20 mouse cellular contexts compared by ENCODE assay signal in the genomic region with DNA sequence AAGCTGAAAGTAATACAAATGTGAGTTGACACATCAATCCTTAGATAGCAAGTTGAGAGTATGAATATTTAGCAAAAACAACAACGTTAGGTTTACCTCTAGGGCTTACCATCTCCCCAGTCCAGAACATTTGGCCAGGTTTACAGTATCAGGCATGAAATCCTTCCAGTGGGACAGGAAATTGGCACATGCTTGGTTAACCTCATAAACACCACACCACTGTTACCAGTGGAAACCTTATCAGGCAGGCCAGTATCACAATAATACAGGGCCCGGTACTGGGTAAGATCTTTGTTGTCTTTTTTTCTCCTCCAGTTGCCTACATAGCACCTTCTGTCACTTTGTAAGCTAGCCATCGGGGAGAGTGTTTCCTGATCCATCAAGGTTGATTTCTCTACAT.
DNase-seq lines count a peak whose midpoint lies in the region; ATAC-seq and TF ChIP-seq lines count a peak whose summit lies in the region.
"Had no signal": no experiment of that assay in that cellular context is flagged by ENCODE, and none has a peak within 500 bp of the region (broad histone marks: within the 10 kb centered on the region; RNA-seq: fewer than 3 reads in every experiment).

No protein-coding gene starts in this region.

- no peak for DNase-seq in embryonic facial prominence, embryonic 10.5 days (ENCODE audit: low spot score)
- DNase-seq in heart, postnatal 10 days: no peak
- no peak for DNase-seq in lung, postnatal 0 days (ENCODE audit: low spot score)
- DNase-seq: adrenal gland, adult 2 months; adrenal gland, postnatal 10 days; adrenal gland, postnatal 25 days; cerebellum, adult 11 months; cerebellum, adult 18-20 months; cerebellum, adult 8-10 months; cerebellum, adult 9-11 months; cerebellum, postnatal 14 days; cerebellum, postnatal 36 days; forebrain, postnatal 0 days had no signal

- TF ChIP-seq EP300 in lung, postnatal 0 days (IDR thresholded peaks at IDR 0.05): no peak

- H3K4me3 ChIP-seq in embryonic facial prominence, embryonic 13.5 days: no peak overlapping the region
- no peak overlapping the region for H3K4me3 ChIP-seq in embryonic facial prominence, embryonic 10.5 days
- H3K4me3 ChIP-seq in small intestine, adult 2 months (ENCODE audit: low read depth, low read length): no peak overlapping the region
- H3K4me3 ChIP-seq in lung, postnatal 0 days (ENCODE audit: low read depth, low read length): no peak overlapping the region
- no peak overlapping the region for H3K4me3 ChIP-seq in midbrain, embryonic 16.5 days (ENCODE audit: low read depth, low read length)
- H3K4me3 ChIP-seq: forebrain, embryonic 13.5 days; forebrain, embryonic 15.5 days had no signal

- no peaks in the 10 kb centered on the region for H3K9me3 ChIP-seq in embryonic facial prominence, embryonic 13.5 days
- no peaks in the 10 kb centered on the region for H3K9me3 ChIP-seq in embryonic facial prominence, embryonic 10.5 days
- no peaks in the 10 kb centered on the region for H3K9me3 ChIP-seq in lung, postnatal 0 days (ENCODE audit: low read length)
- no peaks in the 10 kb centered on the region for H3K9me3 ChIP-seq in midbrain, embryonic 16.5 days (replicated peaks; ENCODE audit: control insufficient read depth, low read length, poor library complexity, severe bottlenecking)
- H3K9me3 ChIP-seq: forebrain, embryonic 13.5 days; forebrain, embryonic 15.5 days had no signal

- no peaks in the 10 kb centered on the region for H3K27me3 ChIP-seq in embryonic facial prominence, embryonic 13.5 days
- H3K27me3 ChIP-seq in embryonic facial prominence, embryonic 10.5 days (replicated peaks; ENCODE audit: low read depth, poor library complexity, severe bottlenecking): no peaks in the 10 kb centered on the region
- no peaks in the 10 kb centered on the region for H3K27me3 ChIP-seq in small intestine, adult 2 months (ENCODE audit: control insufficient read depth, insufficient read depth, low read length)
- H3K27me3 ChIP-seq in lung, postnatal 0 days (replicated peaks; ENCODE audit: insufficient read depth, low read length): no peaks in the 10 kb centered on the region
- no peaks in the 10 kb centered on the region for H3K27me3 ChIP-seq in midbrain, embryonic 16.5 days (ENCODE audit: control insufficient read depth, insufficient read depth, low read depth, low read length)
- H3K27me3 ChIP-seq: forebrain, embryonic 13.5 days; forebrain, embryonic 15.5 days had no signal

- intact Hi-C loops in heart, postnatal 10 days (cut with DNase I): no loop called here

- no peaks in the 10 kb centered on the region for H3K4me1 ChIP-seq in embryonic facial prominence, embryonic 13.5 days
- H3K4me1 ChIP-seq in embryonic facial prominence, embryonic 10.5 days: no peaks in the 10 kb centered on the region
- H3K4me1 ChIP-seq in small intestine, adult 2 months (ENCODE audit: control insufficient read depth, insufficient read depth, insufficient read length, low read length): peaks cover 10% of the 10 kb centered on the region
- no peaks in the 10 kb centered on the region for H3K4me1 ChIP-seq in lung, postnatal 0 days (ENCODE audit: insufficient read depth, low read depth, low read length)
- H3K4me1 ChIP-seq in midbrain, embryonic 16.5 days (ENCODE audit: control insufficient read depth, insufficient read depth, low read length): peaks cover 2% of the 10 kb centered on the region; the same call in 1 of the 2 replicates
- H3K4me1 ChIP-seq: forebrain, embryonic 13.5 days; forebrain, embryonic 15.5 days had no signal

- H3K27ac ChIP-seq in embryonic facial prominence, embryonic 13.5 days: no peak overlapping the region
- no peak overlapping the region for H3K27ac ChIP-seq in embryonic facial prominence, embryonic 10.5 days (replicated peaks)
- H3K27ac ChIP-seq in small intestine, adult 2 months (ENCODE audit: insufficient read depth, low read depth, low read length): peak overlapping the region; percentile 26; the same call in 1 of the 2 replicates
- H3K27ac ChIP-seq in lung, postnatal 0 days (ENCODE audit: low read length): no peak overlapping the region
- no peak overlapping the region for H3K27ac ChIP-seq in midbrain, embryonic 16.5 days (ENCODE audit: low read length)
- H3K27ac ChIP-seq: forebrain, embryonic 13.5 days; forebrain, embryonic 15.5 days had no signal

- H3K36me3 ChIP-seq in embryonic facial prominence, embryonic 13.5 days: no peaks in the 10 kb centered on the region
- H3K36me3 ChIP-seq in embryonic facial prominence, embryonic 10.5 days (replicated peaks): no peaks in the 10 kb centered on the region
- H3K36me3 ChIP-seq in small intestine, adult 2 months (ENCODE audit: control insufficient read depth, insufficient read depth, low read length): no peaks in the 10 kb centered on the region
- no peaks in the 10 kb centered on the region for H3K36me3 ChIP-seq in lung, postnatal 0 days (ENCODE audit: insufficient read depth, low read length)
- H3K36me3 ChIP-seq in midbrain, embryonic 16.5 days (ENCODE audit: control insufficient read depth, insufficient read depth, low read length): no peaks in the 10 kb centered on the region
- H3K36me3 ChIP-seq: forebrain, embryonic 15.5 days had no signal

- TF ChIP-seq CTCF in small intestine, adult 2 months (IDR thresholded peaks at IDR 0.05; ENCODE audit: extremely low read depth, insufficient read length, insufficient replicate concordance, low read depth, low read length): no peak
- TF ChIP-seq CTCF in lung, postnatal 0 days (IDR thresholded peaks at IDR 0.05): no peak

- H3K4me2 ChIP-seq in embryonic facial prominence, embryonic 13.5 days: no peak overlapping the region
- no peak overlapping the region for H3K4me2 ChIP-seq in lung, postnatal 0 days (replicated peaks; ENCODE audit: low read depth, low read length)
- H3K4me2 ChIP-seq in midbrain, embryonic 16.5 days (ENCODE audit: low read length): no peak overlapping the region
- H3K4me2 ChIP-seq: forebrain, embryonic 13.5 days; forebrain, embryonic 15.5 days had no signal

- no peak overlapping the region for H3K9ac ChIP-seq in embryonic facial prominence, embryonic 13.5 days
- H3K9ac ChIP-seq in lung, postnatal 0 days (replicated peaks; ENCODE audit: low read depth): no peak overlapping the region
- H3K9ac ChIP-seq in midbrain, embryonic 16.5 days (ENCODE audit: low read depth, low read length): no peak overlapping the region
- H3K9ac ChIP-seq: forebrain, embryonic 13.5 days; forebrain, embryonic 15.5 days; forebrain, postnatal 0 days had no signal

- ATAC-seq in embryonic facial prominence, embryonic 13.5 days (ENCODE audit: insufficient number of reproducible peaks, insufficient read depth, low FRiP score, low TSS enrichment, low read depth): 0 out of 2 replicates have a peak, but pooled peaks have one; percentile 15
- peak; percentile 88 for ATAC-seq in granulocyte monocyte progenitor cell, adult 5-6 weeks (replicated peaks; ENCODE audit: poor library complexity, severe bottlenecking)
- ATAC-seq in megakaryocyte progenitor cell, adult 5-6 weeks (replicated peaks; ENCODE audit: poor library complexity): peak; percentile 80
- ATAC-seq in lung, postnatal 0 days: no peak
- ATAC-seq in midbrain, embryonic 16.5 days: no peak
- ATAC-seq: forebrain, embryonic 13.5 days; forebrain, embryonic 15.5 days; forebrain, postnatal 0 days had no signal

- 85% methylated on average over 3 of the region's 3 CpGs for WGBS in embryonic facial prominence, embryonic 13.5 days
- 93% methylated on average over 3 of the region's 3 CpGs for WGBS in embryonic facial prominence, embryonic 10.5 days
- 32% methylated on average over 3 of the region's 3 CpGs for WGBS in small intestine, adult 2 months
- 82% methylated on average over 3 of the region's 3 CpGs for WGBS in lung, postnatal 0 days
- WGBS in midbrain, embryonic 16.5 days: 97% methylated on average over 3 of the region's 3 CpGs

- TF ChIP-seq POLR2A in small intestine, adult 2 months (IDR thresholded peaks at IDR 0.05; ENCODE audit: low read depth, low read length): no peak

Comparison
In these comparisons a context has a peak if more than half of its experiments do, and no peak if none do; other contexts are left out.
1. ATAC-seq: peak in embryonic facial prominence, embryonic 13.5 days (single experiment), granulocyte monocyte progenitor cell, adult 5-6 weeks (single experiment) and megakaryocyte progenitor cell, adult 5-6 weeks (single experiment); none in lung, postnatal 0 days (single experiment) and midbrain, embryonic 16.5 days (single experiment).